Mouse (Mus musculus) heart, adult 2 months (tissue): ENCODE results near the gene Ghdc. TPM values are rescaled to one million over a fixed set of nuclear protein-coding genes. Genes with fewer than 3 reads are reported as not detected.
A peak's percentile ranks its signal among the peaks of the same experiment; 100 is the strongest.
"Not testable (repeated sequence)": the region's sequence is repeated elsewhere in the genome, so short reads cannot be mapped to it uniquely, and the experiment has no call there.

Source experiments
- DNase-seq, 2 experiments: peaks; one replicate each; pipeline ENCODE4 v3.0.0; 2021
- H3K27ac ChIP-seq: fragments of 200-600 bp; 2 replicates; pipeline ENCODE4 v1.8.1; 2022
- H3K27me3 ChIP-seq: fragments of 200-500 bp; 2 replicates; pipeline ENCODE4 v1.6.1; 2012; ENCODE audit warnings: mild to moderate bottlenecking, low read length, inconsistent platforms, mixed read lengths; ENCODE audit not compliant: control insufficient read depth, insufficient read depth
- H3K36me3 ChIP-seq: fragments of 200-500 bp; 2 replicates; pipeline ENCODE4 v1.6.1; 2012; ENCODE audit warnings: low read length, inconsistent platforms; ENCODE audit not compliant: control insufficient read depth, insufficient read depth
- H3K4me1 ChIP-seq: fragments of 200-500 bp; 2 replicates; pipeline ENCODE4 v1.6.1; 2011; ENCODE audit warnings: low read length; ENCODE audit not compliant: control insufficient read depth, insufficient read depth
- H3K4me3 ChIP-seq: fragments of 200-600 bp; 2 replicates; pipeline ENCODE4 v1.8.1; 2022
- H3K79me2 ChIP-seq: fragments of 200-500 bp; replicated peaks from 2 replicates; pipeline ENCODE4 v1.6.1; 2012; ENCODE audit warnings: mild to moderate bottlenecking, inconsistent platforms, low read length, moderate library complexity, mixed read lengths; ENCODE audit not compliant: control insufficient read depth, insufficient read depth
- H3K9ac ChIP-seq: fragments of 200-500 bp; 2 replicates; pipeline ENCODE4 v1.6.1; 2012; ENCODE audit warnings: low read depth, mild to moderate bottlenecking, control low read depth, inconsistent platforms, low read length, mixed read lengths
- CTCF ChIP-seq: fragments of 200-600 bp; IDR thresholded peaks from 2 replicates; pipeline ENCODE4 v1.8.1; 2022; ENCODE audit warnings: antibody characterized with exemption, mild to moderate bottlenecking, moderate library complexity
- EP300 ChIP-seq: fragments of 200-500 bp; IDR thresholded peaks from 2 replicates; pipeline ENCODE4 v1.6.1; 2011; ENCODE audit warnings: low read depth, low read length, control low read depth; ENCODE audit not compliant: insufficient read depth
- POLR2A ChIP-seq: fragments of 200-500 bp; IDR thresholded peaks from 2 replicates; pipeline ENCODE4 v1.6.1; 2011; ENCODE audit warnings: mild to moderate bottlenecking, low read depth, low read length, control low read depth; ENCODE audit not compliant: insufficient read depth
- WGBS: fragments of 180-500 bp; shearing (Covaris S2); methylation state at CpG from one replicate; pipeline ENCODE4 v1.1.7; 2018; 5-methylcytosine and 5-hydroxymethylcytosine counted together
- intact Hi-C: fragments of 180-260 bp; cut with DNase I; formaldehyde crosslinking; loops from one replicate; pipeline ENCODE4 v1.15.1; 2025
- polyA plus RNA-seq: library from polyadenylated mRNA; depleted of rRNA; stranded (reverse); fragments of >200 nt; gene quantifications from 2 replicates; pipeline ENCODE4 v1.2.3, GENCODE M21; 2012
- total RNA-seq, 2 experiments: library from RNA; stranded (reverse); gene quantifications; 2 replicates each; pipeline ENCODE4 v1.2.3; 2021

The Ghdc gene
- total and polyA plus RNA-seq, 3 experiments, result 10.1 to 11.6 (median 11.2) TPM

- no peak overlapping the region for H3K9ac ChIP-seq
- peak overlapping the region; percentile 72 for H3K27ac ChIP-seq
- no peak for TF ChIP-seq CTCF
- TF ChIP-seq EP300, result peak; percentile 52; the same call in 1 of the 2 replicates
- intact Hi-C loops, result loop anchor here (2.0 kb wide), 1 partner anchor 23 kb away; no protein-coding TSS in a partner anchor
- 27% methylated on average over 2 of the region's 2 CpGs for WGBS
- H3K4me3 ChIP-seq, result no peak overlapping the region
- peaks cover 8% of the 10 kb centered on the region for H3K36me3 ChIP-seq
- DNase-seq, result peak in 1 of 2 experiments; percentile 63
- no peaks in the 10 kb centered on the region for H3K79me2 ChIP-seq
- no peaks in the 10 kb centered on the region for H3K27me3 ChIP-seq
- peaks cover 4% of the 10 kb centered on the region for H3K4me1 ChIP-seq
Measured at GRCm38 (mm10) chr11:100791457-100792049, 20.8 kb upstream of the Ghdc start.

GRCm38 (mm10) chr11:100790644-100791043 is 19.9 kb upstream of the Ghdc start:
- H3K9ac ChIP-seq, H3K4me1 ChIP-seq, H3K36me3 ChIP-seq, H3K79me2 ChIP-seq, H3K4me3 ChIP-seq, H3K27me3 ChIP-seq: not testable (repeated sequence)
- intact Hi-C loops, result loop anchor here (2.0 kb wide), 1 partner anchor 24 kb away; no protein-coding TSS in a partner anchor
- peak overlapping the region; percentile 60 for H3K27ac ChIP-seq
- TF ChIP-seq EP300, result peak; percentile 44; the same call in 1 of the 2 replicates
- 57% methylated on average over 9 of the region's 9 CpGs for WGBS
- peak; percentile 58 to 80 for DNase-seq

GRCm38 (mm10) chr11:100789702-100790101 is 18.9 kb upstream of the Ghdc start:
- no peaks in the 10 kb centered on the region for H3K27me3 ChIP-seq
- H3K79me2 ChIP-seq, result no peaks in the 10 kb centered on the region
- no peak overlapping the region for H3K4me3 ChIP-seq
- DNase-seq, result no peak
- WGBS, result 86% methylated on average over 3 of the region's 3 CpGs
- intact Hi-C loops, result loop anchor here (2.0 kb wide), 1 partner anchor 25 kb away; no protein-coding TSS in a partner anchor
- TF ChIP-seq EP300, result no peak
- no peak for TF ChIP-seq CTCF
- no peak for TF ChIP-seq POLR2A
- no peak overlapping the region for H3K9ac ChIP-seq
- peaks cover 8% of the 10 kb centered on the region for H3K36me3 ChIP-seq
- H3K4me1 ChIP-seq, result peaks cover 4% of the 10 kb centered on the region
- H3K27ac ChIP-seq, result no peak overlapping the region; the same call in 1 of the 2 replicates

- intact Hi-C loops, result no loop called here
- Histone ChIP-seq H3K9ac (no peak overlapping the region), H3K27ac (no peak overlapping the region), H3K4me3 (no peak overlapping the region), H3K27me3 (no peaks in the 10 kb centered on the region), H3K79me2 (no peaks in the 10 kb centered on the region), H3K4me1 (peaks cover 3% of the 10 kb centered on the region), H3K36me3 (peaks cover 6% of the 10 kb centered on the region)
- no peak for TF ChIP-seq EP300
- TF ChIP-seq CTCF, result no peak
- no peak for TF ChIP-seq POLR2A
- WGBS, result 92% methylated on average over 2 of the region's 2 CpGs
- DNase-seq, result no peak
Measured at GRCm38 (mm10) chr11:100785774-100786173, 15.0 kb upstream of the Ghdc start.

DNA sequence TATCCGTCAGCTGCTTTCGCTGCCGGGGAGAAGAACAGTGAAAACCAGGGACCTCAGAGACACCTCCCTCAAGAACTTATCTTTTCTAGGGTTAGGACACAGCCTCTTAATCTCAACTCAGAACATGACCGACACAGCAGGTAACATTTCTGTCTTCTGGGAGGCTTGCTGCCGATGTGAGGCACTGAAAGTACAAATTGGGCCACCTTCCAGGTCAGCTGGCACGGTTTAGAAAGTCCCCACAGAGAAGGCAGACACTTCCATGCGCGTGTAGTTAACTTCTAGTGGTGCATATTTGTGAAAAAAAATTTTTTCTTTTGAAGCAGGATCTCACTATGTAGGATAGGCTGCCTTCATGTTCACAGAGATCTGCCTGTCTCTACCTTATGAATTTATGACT is 13.5 kb upstream of the Ghdc start:
- Histone ChIP-seq H3K9ac (no peak overlapping the region), H3K27ac (no peak overlapping the region), H3K36me3 (peaks cover 2% of the 10 kb centered on the region), H3K4me3 (no peak overlapping the region), H3K4me1 (peaks cover 2% of the 10 kb centered on the region), H3K79me2 (no peaks in the 10 kb centered on the region), H3K27me3 (no peaks in the 10 kb centered on the region)
- intact Hi-C loops, result no loop called here
- no peak for DNase-seq
- TF ChIP-seq CTCF (no peak), EP300 (no peak), POLR2A (no peak)
- 69% methylated on average over 8 of the region's 8 CpGs for WGBS

DNA sequence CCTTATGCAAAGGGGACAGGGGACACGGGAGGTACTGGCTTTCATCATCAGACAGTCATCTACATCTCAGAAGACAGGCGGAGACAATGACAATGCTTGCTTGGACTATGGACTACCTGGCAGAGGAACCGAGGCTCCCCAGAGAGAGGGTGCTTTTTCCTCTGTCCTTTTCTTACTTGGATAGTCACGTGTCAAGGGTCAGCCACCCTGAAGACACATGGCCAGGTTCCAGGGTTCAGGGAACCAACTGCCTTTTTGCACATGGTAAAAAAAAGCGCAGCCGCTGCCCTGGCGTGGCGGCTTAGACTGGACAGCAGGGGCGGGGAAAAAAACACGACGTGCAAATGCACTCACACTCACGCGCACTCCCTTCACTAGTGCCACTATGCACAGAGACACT is 11.8 kb upstream of the Ghdc start:
- DNase-seq, result no peak
- intact Hi-C loops, result no loop called here
- Histone ChIP-seq H3K4me1 (peaks cover 2% of the 10 kb centered on the region), H3K27me3 (no peaks in the 10 kb centered on the region), H3K9ac (no peak overlapping the region), H3K36me3 (peaks cover 2% of the 10 kb centered on the region), H3K27ac (no peak overlapping the region), H3K4me3 (no peak overlapping the region), H3K79me2 (no peaks in the 10 kb centered on the region)
- TF ChIP-seq EP300 (no peak), CTCF (no peak), POLR2A (no peak)
- WGBS, result 78% methylated on average over 13 of the region's 13 CpGs
